Mouse (Mus musculus) small intestine, adult 2 months (tissue): ENCODE data around the gene Oosp1.

Experiments
- CTCF ChIP-seq: fragments of 200-500 bp; IDR thresholded peaks from 2 replicates; pipeline ENCODE4 v1.5.1; 2012; ENCODE audit warnings: low read depth, mild to moderate bottlenecking, control low read depth, inconsistent platforms, low read length, moderate library complexity, mixed read lengths; ENCODE audit not compliant: insufficient replicate concordance, insufficient read length; ENCODE audit errors: extremely low read depth
- POLR2A ChIP-seq: fragments of 200-500 bp; IDR thresholded peaks from 2 replicates; pipeline ENCODE4 v1.6.1; 2012; ENCODE audit warnings: low read depth, mild to moderate bottlenecking, control low read depth, inconsistent platforms, low read length, moderate library complexity

DNA sequence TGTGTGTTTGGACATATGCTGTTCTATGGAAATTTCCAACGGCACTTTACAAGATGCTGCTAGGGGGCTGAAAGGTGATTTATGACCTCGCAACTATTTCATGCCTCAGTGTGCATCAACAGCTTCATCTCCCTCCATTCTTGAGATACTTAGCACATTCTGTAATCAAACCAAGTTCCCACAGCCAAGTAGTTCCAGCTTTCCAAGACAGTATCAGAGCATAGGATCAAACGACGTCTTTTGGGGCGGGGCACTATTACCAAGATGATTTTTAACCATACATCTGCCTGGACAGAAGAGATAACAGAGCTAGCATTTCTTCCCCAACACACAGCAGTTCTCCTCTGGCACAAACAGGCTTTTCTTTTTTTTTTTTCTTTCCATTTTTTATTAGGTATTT lies 65.7 kb downstream of the Oosp1 start:
- TF ChIP-seq CTCF (no peak), POLR2A (no peak)
